Mouse (Mus musculus): ENCODE measurements around the gene Gse1. TPM values are rescaled to one million over a fixed set of nuclear protein-coding genes. Genes with fewer than 3 reads are reported as not detected.
A peak's percentile ranks its signal among the peaks of the same experiment; 100 is the strongest.

The Gse1 gene
- polyA plus RNA-seq, 1 experiment from 2014 or later: 10.8 TPM

GRCm38 (mm10) chr8:120488636-120489131 lies 260.4 kb downstream of the Gse1 start:
- no peaks in the 10 kb centered on the region for H3K36me3 ChIP-seq
- peak overlapping the region; percentile 65 for H3K9ac ChIP-seq
- no peaks in the 10 kb centered on the region; the same call in 1 of the 2 replicates for H3K27me3 ChIP-seq (replicated peaks)
- 1% methylated on average over 25 of the region's 25 CpGs for WGBS
- H3K4me1 ChIP-seq: peaks cover 72% of the 10 kb centered on the region
- H3K9me3 ChIP-seq: no peaks in the 10 kb centered on the region
- peak overlapping the region; percentile 91 for H3K27ac ChIP-seq
- H3K4me3 ChIP-seq (replicated peaks): peak overlapping the region; percentile 71
- H3K4me2 ChIP-seq: peak overlapping the region; percentile 99
- no peak for ATAC-seq (ENCODE audit: insufficient read depth, low FRiP score, low read depth)

- peaks cover 74% of the 10 kb centered on the region for H3K4me1 ChIP-seq
Measured at GRCm38 (mm10) chr8:120489142-120489754, 261.0 kb downstream of the Gse1 start.

DNA sequence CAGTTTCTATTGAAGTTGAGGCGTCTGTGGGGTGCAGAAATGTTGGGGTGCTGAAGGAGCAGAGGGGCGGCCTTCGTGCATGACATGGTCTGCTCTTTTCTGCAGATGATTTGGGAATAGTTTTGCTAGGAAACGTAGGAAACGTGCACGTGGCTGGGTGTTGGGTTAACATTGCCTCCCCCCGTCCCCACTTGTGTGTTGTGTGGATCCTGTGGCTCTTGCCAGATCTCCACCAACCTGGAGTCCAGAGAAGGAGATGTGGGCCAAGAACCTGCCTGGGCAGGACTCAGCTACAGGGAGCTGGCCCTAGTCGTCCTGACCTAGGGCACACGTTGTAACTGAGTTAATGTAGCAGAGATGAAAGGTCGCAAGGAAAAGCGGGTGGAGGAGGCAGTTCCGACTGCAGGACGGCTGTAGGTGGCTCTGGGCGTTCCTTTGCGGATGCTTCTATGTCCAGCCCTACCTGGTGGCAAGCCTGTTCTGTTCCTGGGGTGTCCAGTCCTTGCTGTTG lies 261.6 kb downstream of the Gse1 start:
- WGBS: 36% methylated on average over 15 of the region's 15 CpGs
- H3K4me2 ChIP-seq: peak overlapping the region; percentile 99
- no peaks in the 10 kb centered on the region for H3K36me3 ChIP-seq
- peak overlapping the region; percentile 91 for H3K27ac ChIP-seq
- peak overlapping the region; percentile 71 for H3K4me3 ChIP-seq (replicated peaks)
- no peaks in the 10 kb centered on the region; the same call in 1 of the 2 replicates for H3K27me3 ChIP-seq (replicated peaks)
- peak overlapping the region; percentile 65 for H3K9ac ChIP-seq
- no peaks in the 10 kb centered on the region for H3K9me3 ChIP-seq
- peaks cover 72% of the 10 kb centered on the region for H3K4me1 ChIP-seq
- ATAC-seq (ENCODE audit: insufficient read depth, low FRiP score, low read depth): no peak

More at GRCm38 (mm10) chr8:120489142-120489754, 261.0 kb downstream of the Gse1 start:
- no peak for ATAC-seq (ENCODE audit: insufficient read depth, low FRiP score, low read depth)
- H3K36me3 ChIP-seq: no peaks in the 10 kb centered on the region
- H3K27ac ChIP-seq: peak overlapping the region; percentile 91
- no peaks in the 10 kb centered on the region for H3K9me3 ChIP-seq
- WGBS: under 1% methylated on average over 73 of the region's 73 CpGs
- peak overlapping the region; percentile 99 for H3K4me2 ChIP-seq
- peak overlapping the region; percentile 71 for H3K4me3 ChIP-seq (replicated peaks)
- H3K9ac ChIP-seq: peak overlapping the region; percentile 65
- H3K27me3 ChIP-seq (replicated peaks): no peaks in the 10 kb centered on the region; the same call in 1 of the 2 replicates

DNA sequence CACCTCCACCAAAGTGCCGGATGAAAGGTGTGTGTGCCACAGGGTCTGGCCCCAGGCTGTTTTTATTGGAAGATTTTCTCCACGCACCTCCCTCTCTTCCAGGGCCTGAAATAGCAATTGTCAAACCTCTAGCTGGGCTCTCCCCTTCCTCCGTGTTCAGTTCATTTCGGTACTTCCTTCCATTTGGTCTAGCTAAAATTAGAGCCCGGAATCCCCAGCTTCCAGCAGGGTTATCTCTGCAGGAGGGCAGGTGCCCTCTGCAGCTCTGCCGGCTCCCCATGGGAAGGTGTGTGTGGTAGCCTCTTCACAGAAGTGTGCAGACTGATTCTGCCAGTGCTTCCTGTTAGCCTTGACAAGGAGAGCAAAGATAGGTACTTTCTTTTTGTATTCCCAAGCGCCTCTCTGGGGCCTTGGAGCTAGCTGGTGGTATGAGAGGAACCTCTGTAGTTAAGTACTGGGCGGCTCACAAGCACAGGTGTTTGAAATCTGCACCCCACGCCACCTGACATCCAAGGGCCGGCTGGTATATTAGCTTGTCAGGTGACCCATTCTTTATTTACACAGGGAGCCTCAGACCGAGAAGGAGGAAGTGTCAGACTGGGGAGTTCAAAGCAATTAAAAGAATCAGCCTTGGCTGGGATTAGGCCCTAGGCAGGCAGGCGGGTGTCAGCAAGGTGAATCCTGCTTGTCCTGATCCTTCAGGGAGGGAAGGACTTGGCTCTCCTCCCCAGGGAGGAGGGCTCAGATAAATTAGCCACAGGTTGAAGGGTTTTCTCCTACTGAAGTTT lies 262.3 kb downstream of the Gse1 start:
- H3K4me1 ChIP-seq: peaks cover 72% of the 10 kb centered on the region
- H3K9ac ChIP-seq: peak overlapping the region; percentile 1; the same call in 1 of the 2 replicates
- 33% methylated on average over 12 of the region's 12 CpGs for WGBS
- peak overlapping the region; percentile 71 for H3K4me3 ChIP-seq (replicated peaks)
- no peaks in the 10 kb centered on the region for H3K27me3 ChIP-seq (replicated peaks)
- peak; percentile 4; the same call in 1 of the 2 replicates for ATAC-seq (ENCODE audit: insufficient read depth, low FRiP score, low read depth)
- no peaks in the 10 kb centered on the region for H3K9me3 ChIP-seq
- no peaks in the 10 kb centered on the region for H3K36me3 ChIP-seq
- H3K27ac ChIP-seq: peak overlapping the region; percentile 91
- peak overlapping the region; percentile 99 for H3K4me2 ChIP-seq

DNA sequence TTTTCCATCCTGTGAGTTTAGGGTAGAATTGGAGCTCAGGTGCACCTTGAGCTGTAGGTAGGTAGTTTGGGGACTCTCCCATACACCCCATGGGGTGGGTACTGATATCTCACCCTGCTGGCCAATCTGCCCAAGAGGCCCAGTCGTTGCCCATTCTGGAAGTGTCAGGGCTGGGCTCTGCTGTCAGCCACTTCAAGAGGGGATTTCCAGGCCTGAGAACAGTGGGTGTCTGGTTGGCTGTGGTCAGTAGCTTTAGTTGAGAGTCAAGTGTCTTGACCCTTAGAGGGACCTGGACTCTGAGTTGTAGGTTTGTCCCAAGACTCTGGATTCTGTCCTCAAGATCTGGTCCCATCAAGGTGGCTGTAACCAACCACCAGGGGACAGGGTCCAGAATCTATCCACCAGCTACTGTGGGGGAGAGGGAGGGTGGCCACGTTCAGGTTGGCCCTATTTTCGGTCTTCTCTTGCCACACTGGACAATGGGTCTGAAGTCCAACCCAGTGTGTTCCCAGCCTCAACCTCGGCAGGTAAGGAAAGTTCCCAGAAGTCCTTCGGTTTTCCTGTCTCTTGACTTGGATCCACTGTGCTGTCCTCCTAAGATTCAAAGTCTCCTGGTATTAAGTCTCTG lies 263.0 kb downstream of the Gse1 start:
- peaks cover 68% of the 10 kb centered on the region for H3K4me1 ChIP-seq
- WGBS: 65% methylated on average over 5 of the region's 5 CpGs
- no peak for ATAC-seq (ENCODE audit: insufficient read depth, low FRiP score, low read depth)

DNA sequence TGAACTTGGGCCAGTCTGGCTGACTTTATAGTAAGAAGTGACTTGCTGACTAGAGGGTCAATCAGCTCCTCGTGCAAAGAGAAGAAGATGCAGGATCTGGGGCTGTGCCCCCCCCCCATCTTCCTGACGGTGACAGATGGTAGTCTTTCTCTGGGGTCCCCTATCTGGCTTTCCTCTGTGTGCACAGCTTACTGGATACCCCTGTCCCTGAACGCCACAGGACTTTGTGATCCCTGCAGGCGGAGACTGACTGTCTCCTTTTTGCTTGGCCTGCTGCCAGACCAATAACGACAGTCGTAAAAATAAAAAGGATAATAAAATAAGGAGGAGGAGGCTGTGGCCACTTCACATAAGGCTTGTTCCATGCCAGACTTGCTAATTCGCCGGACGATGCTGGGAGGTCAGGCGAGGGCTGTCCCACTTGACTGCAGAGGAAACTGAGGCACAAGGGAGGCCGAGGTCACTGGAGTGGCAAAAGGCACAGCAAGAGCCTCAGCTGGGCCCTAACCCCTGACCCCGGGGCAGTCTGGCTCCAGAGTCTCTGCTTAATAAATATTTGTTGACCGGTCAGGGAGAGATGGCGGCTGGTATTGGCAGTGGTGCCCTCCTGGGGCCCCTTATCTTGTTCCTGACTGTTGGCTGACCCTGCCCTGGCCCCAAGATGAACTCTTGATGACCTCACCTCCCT lies 264.1 kb downstream of the Gse1 start:
- H3K36me3 ChIP-seq: no peaks in the 10 kb centered on the region
- no peak overlapping the region for H3K9ac ChIP-seq
- ATAC-seq (ENCODE audit: insufficient read depth, low FRiP score, low read depth): no peak
- H3K27me3 ChIP-seq (replicated peaks): no peaks in the 10 kb centered on the region
- H3K4me3 ChIP-seq (replicated peaks): no peak overlapping the region
- H3K4me1 ChIP-seq: peaks cover 66% of the 10 kb centered on the region
- peak overlapping the region; percentile 17 for H3K4me2 ChIP-seq
- H3K27ac ChIP-seq: 0 out of 2 replicates have a peak overlapping the region, but pooled peaks have one; percentile 19
- 34% methylated on average over 14 of the region's 14 CpGs for WGBS
- H3K9me3 ChIP-seq: no peaks in the 10 kb centered on the region

More for the DNA sequence above, 263.0 kb downstream of the Gse1 start:
- H3K9me3 ChIP-seq: no peaks in the 10 kb centered on the region
- H3K9ac ChIP-seq: peak overlapping the region; percentile 1; the same call in 1 of the 2 replicates
- peak overlapping the region; percentile 99 for H3K4me2 ChIP-seq
- H3K36me3 ChIP-seq: no peaks in the 10 kb centered on the region
- peak overlapping the region; percentile 71 for H3K4me3 ChIP-seq (replicated peaks)
- H3K27ac ChIP-seq: peak overlapping the region; percentile 91
- H3K27me3 ChIP-seq (replicated peaks): no peaks in the 10 kb centered on the region

DNA sequence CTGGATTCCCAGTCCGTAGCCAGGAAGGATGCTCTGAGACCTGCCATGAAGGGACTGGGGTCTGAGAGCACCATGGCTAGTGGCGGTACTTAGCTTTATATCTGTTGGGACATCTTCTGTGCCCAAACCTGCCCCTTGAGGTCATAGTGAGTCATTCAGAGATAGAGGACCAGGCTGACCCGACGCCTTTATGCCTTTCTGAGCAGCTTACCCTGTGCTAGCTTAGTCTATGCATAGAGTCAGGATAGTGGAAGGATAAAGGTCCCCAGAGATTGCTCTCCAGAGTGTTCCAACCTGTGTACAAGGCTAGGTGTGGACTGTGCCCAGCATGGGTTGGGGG lies 264.6 kb downstream of the Gse1 start:
- Histone ChIP-seq H3K27me3 (replicated peaks) (no peaks in the 10 kb centered on the region), H3K4me3 (replicated peaks) (no peak overlapping the region), H3K4me2 (peak overlapping the region; percentile 17; the same call in 1 of the 2 replicates), H3K9me3 (no peaks in the 10 kb centered on the region), H3K4me1 (peaks cover 70% of the 10 kb centered on the region), H3K36me3 (no peaks in the 10 kb centered on the region), H3K27ac (no peak overlapping the region), H3K9ac (no peak overlapping the region)
- ATAC-seq (ENCODE audit: insufficient read depth, low FRiP score, low read depth): no peak
- WGBS: 63% methylated on average over 4 of the region's 4 CpGs

- H3K9me3 ChIP-seq: no peaks in the 10 kb centered on the region
Measured at GRCm38 (mm10) chr8:120493508-120494464, 265.5 kb downstream of the Gse1 start.

DNA sequence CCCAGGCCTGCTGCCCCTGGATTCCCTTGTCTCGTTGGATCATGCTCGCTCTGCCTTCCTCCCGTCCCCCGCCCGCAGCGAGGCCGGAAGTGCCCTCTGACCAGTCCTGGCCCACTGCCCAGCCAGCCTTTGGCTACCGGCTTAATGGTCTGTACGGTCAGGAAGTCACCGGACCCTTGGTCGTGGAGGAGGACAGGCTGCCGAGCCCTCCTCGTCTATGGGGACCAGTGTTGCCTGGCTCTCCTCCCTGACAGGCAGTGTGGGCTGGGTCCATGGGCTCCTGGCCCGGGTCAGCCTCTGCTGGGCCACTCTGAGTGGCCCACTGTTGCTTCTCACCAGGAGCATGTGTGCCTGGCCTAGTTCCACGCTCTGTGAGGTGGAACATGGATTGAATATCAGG lies 266.6 kb downstream of the Gse1 start:
- H3K4me3 ChIP-seq (replicated peaks): no peak overlapping the region
- WGBS: 44% methylated on average over 15 of the region's 15 CpGs
- H3K9ac ChIP-seq: no peak overlapping the region
- peak overlapping the region; percentile 73 for H3K27ac ChIP-seq
- no peaks in the 10 kb centered on the region for H3K27me3 ChIP-seq (replicated peaks)
- peaks cover 81% of the 10 kb centered on the region for H3K4me1 ChIP-seq
- H3K4me2 ChIP-seq: peak overlapping the region; percentile 27; the same call in 1 of the 2 replicates
- no peaks in the 10 kb centered on the region for H3K9me3 ChIP-seq
- ATAC-seq (ENCODE audit: insufficient read depth, low FRiP score, low read depth): 0 out of 2 replicates have a peak, but pooled peaks have one; percentile 6
- no peaks in the 10 kb centered on the region for H3K36me3 ChIP-seq

More at GRCm38 (mm10) chr8:120493508-120494464, 265.5 kb downstream of the Gse1 start:
- Histone ChIP-seq H3K4me3 (replicated peaks) (no peak overlapping the region), H3K36me3 (no peaks in the 10 kb centered on the region), H3K27me3 (replicated peaks) (no peaks in the 10 kb centered on the region), H3K4me2 (no peak overlapping the region), H3K4me1 (peaks cover 80% of the 10 kb centered on the region), H3K27ac (peak overlapping the region; percentile 73), H3K9ac (no peak overlapping the region)
- no peak for ATAC-seq (ENCODE audit: insufficient read depth, low FRiP score, low read depth)
- 61% methylated on average over 16 of the region's 16 CpGs for WGBS

- Histone ChIP-seq H3K36me3 (no peaks in the 10 kb centered on the region), H3K27me3 (replicated peaks) (no peaks in the 10 kb centered on the region), H3K4me3 (replicated peaks) (no peak overlapping the region), H3K4me2 (no peak overlapping the region), H3K9ac (no peak overlapping the region), H3K27ac (peak overlapping the region; percentile 73; the same call in 1 of the 2 replicates), H3K4me1 (peaks cover 81% of the 10 kb centered on the region), H3K9me3 (no peaks in the 10 kb centered on the region)
- 76% methylated on average over 5 of the region's 5 CpGs for WGBS
- no peak for ATAC-seq (ENCODE audit: insufficient read depth, low FRiP score, low read depth)
Measured at GRCm38 (mm10) chr8:120495461-120495860, 267.2 kb downstream of the Gse1 start.

Data from stomach, embryonic 15.5 days (tissue).